Mouse (Mus musculus): ENCODE measurements around the gene Smurf2.

DNA sequence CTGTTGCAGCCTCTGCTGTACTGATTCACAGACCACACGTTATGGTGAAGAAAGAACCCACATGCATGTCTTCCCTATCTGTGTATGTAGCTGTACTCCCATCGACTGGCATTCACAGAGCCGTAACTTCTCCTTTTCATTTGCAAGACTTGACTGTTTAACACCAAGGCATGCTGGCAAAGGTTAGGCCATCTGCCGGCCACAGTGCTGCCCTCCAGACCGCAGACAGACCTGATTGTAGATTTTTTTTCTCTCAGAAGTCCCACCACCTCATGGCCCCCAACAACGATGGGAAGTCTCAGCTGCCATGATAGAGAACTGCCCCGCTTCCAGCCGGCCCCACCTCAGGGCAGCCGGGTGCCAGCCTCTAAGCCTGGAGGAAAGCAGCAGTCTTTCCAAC is 100.9 kb downstream of the Smurf2 start:
- TF ChIP-seq CTCF (IDR thresholded peaks at IDR 0.05; ENCODE audit: extremely low read depth, insufficient read depth, low read length), result no peak
- no peak for TF ChIP-seq POLR2A (IDR thresholded peaks at IDR 0.05; ENCODE audit: extremely low read depth, insufficient read depth, low read length)

Data from cortical plate, adult 2 months (tissue).